Mouse (Mus musculus): ENCODE data around the gene Cyp4f37. TPM values are rescaled to one million over a fixed set of nuclear protein-coding genes. Genes with fewer than 3 reads are reported as not detected.

The Cyp4f37 gene
- polyA plus RNA-seq, 1 experiment from 2014 or later = not detected

Other genes with a start within 250 kb of the Cyp4f37 start
- 25.3 and 28.7 TPM in 2 replicates for gene Wiz, start 231.9 kb upstream of the Cyp4f37 start, polyA plus RNA-seq (2015; fragmentation: Nextera tagmentation; extraction: Ambion mirVana)
- 1.2 and 1.5 TPM in 2 replicates for gene Rasal3, start 217.7 kb upstream of the Cyp4f37 start, polyA plus RNA-seq (2015; fragmentation: Nextera tagmentation; extraction: Ambion mirVana)
- gene Pglyrp2, start 197.1 kb upstream of the Cyp4f37 start, polyA plus RNA-seq (2015; fragmentation: Nextera tagmentation; extraction: Ambion mirVana) = 0.08 and 0.15 TPM in 2 replicates
- gene Cyp4f39, start 168.6 kb upstream of the Cyp4f37 start, polyA plus RNA-seq (2015; fragmentation: Nextera tagmentation; extraction: Ambion mirVana) = 2.0 and 3.5 TPM in 2 replicates
- gene Cyp4f17, start 115.3 kb upstream of the Cyp4f37 start, polyA plus RNA-seq (2015; fragmentation: Nextera tagmentation; extraction: Ambion mirVana) = 18.4 and 20.3 TPM in 2 replicates
- 20.5 and 23.0 TPM in 2 replicates for gene Cyp4f16, start 84.8 kb upstream of the Cyp4f37 start, polyA plus RNA-seq (2015; fragmentation: Nextera tagmentation; extraction: Ambion mirVana)
- not detected in 2 replicates for gene Cyp4f40, start 37.6 kb downstream of the Cyp4f37 start, polyA plus RNA-seq (2015; fragmentation: Nextera tagmentation; extraction: Ambion mirVana)
- 0.45 and 1.1 TPM in 2 replicates for gene Cyp4f15, start 64.3 kb downstream of the Cyp4f37 start, polyA plus RNA-seq (2015; fragmentation: Nextera tagmentation; extraction: Ambion mirVana)
- gene Zfp871, start 167.0 kb downstream of the Cyp4f37 start, polyA plus RNA-seq (2015; fragmentation: Nextera tagmentation; extraction: Ambion mirVana) = 37.2 and 41.1 TPM in 2 replicates
- gene Zfp811, start 188.6 kb downstream of the Cyp4f37 start, polyA plus RNA-seq (2015; fragmentation: Nextera tagmentation; extraction: Ambion mirVana) = 6.8 and 9.4 TPM in 2 replicates
- 20.2 TPM in 2 replicates for gene Zfp799, start 209.0 kb downstream of the Cyp4f37 start, polyA plus RNA-seq (2015; fragmentation: Nextera tagmentation; extraction: Ambion mirVana)

Data from embryonic facial prominence, embryonic 13.5 days (tissue).